Mouse (Mus musculus): ENCODE measurements around the gene Lmntd1.
"Not testable (repeated sequence)": the region's sequence is repeated elsewhere in the genome, so short reads cannot be mapped to it uniquely, and the experiment has no call there.

The Lmntd1 gene

GRCm38 (mm10) chr6:145343457-145343856 is 270.7 kb downstream of the Lmntd1 start:
- DNase-seq (ENCODE audit: extremely low spot score, low spot score), result no peak

- DNase-seq (ENCODE audit: extremely low spot score, low spot score), result no peak
Observed at GRCm38 (mm10) chr6:145342836-145343235, 271.3 kb downstream of the Lmntd1 start.

GRCm38 (mm10) chr6:145341301-145342193 is 272.6 kb downstream of the Lmntd1 start:
- peak; percentile 79 for DNase-seq (ENCODE audit: extremely low spot score, low spot score)

- DNase-seq (ENCODE audit: extremely low spot score, low spot score), result peak; percentile 92
Observed at GRCm38 (mm10) chr6:145340657-145341146, 273.4 kb downstream of the Lmntd1 start.

GRCm38 (mm10) chr6:145339956-145340656 is 274.0 kb downstream of the Lmntd1 start:
- DNase-seq (ENCODE audit: extremely low spot score, low spot score), result peak; percentile 66

- DNase-seq (ENCODE audit: extremely low spot score, low spot score), result no peak
Observed at GRCm38 (mm10) chr6:145338571-145339294, 275.4 kb downstream of the Lmntd1 start.

- DNase-seq (ENCODE audit: extremely low spot score, low spot score), result not testable (repeated sequence)
Observed at GRCm38 (mm10) chr6:145337521-145337920, 276.6 kb downstream of the Lmntd1 start.

GRCm38 (mm10) chr6:145335876-145336768 is 278.0 kb downstream of the Lmntd1 start:
- DNase-seq (ENCODE audit: extremely low spot score, low spot score), result no peak

GRCm38 (mm10) chr6:145334211-145334610 is 279.9 kb downstream of the Lmntd1 start:
- DNase-seq (ENCODE audit: extremely low spot score, low spot score), result no peak

- no peak for DNase-seq (ENCODE audit: extremely low spot score, low spot score)
Observed at GRCm38 (mm10) chr6:145326141-145326806, 287.8 kb downstream of the Lmntd1 start.

GRCm38 (mm10) chr6:145325095-145325494 is 289.0 kb downstream of the Lmntd1 start:
- no peak for DNase-seq (ENCODE audit: extremely low spot score, low spot score)

GRCm38 (mm10) chr6:145324470-145324869 is 289.6 kb downstream of the Lmntd1 start:
- no peak for DNase-seq (ENCODE audit: extremely low spot score, low spot score)

- DNase-seq (ENCODE audit: extremely low spot score, low spot score), result no peak
Observed at GRCm38 (mm10) chr6:145322246-145322645, 291.9 kb downstream of the Lmntd1 start.

- no peak for DNase-seq (ENCODE audit: extremely low spot score, low spot score)
Observed at GRCm38 (mm10) chr6:145320156-145320555, 294.0 kb downstream of the Lmntd1 start.
